Mouse (Mus musculus): Measurements from ENCODE around the gene Sdhb. TPM values are rescaled to one million over a fixed set of nuclear protein-coding genes. Genes with fewer than 3 reads are reported as not detected.

Gene Sdhb
- polyA plus RNA-seq, 1 experiment = 703 TPM

GRCm38 (mm10) chr4:140948481-140948880 is 12.5 kb upstream of the Sdhb start:
- DNase-seq = peak; percentile 90
- no peaks in the 10 kb centered on the region for H3K27me3 ChIP-seq (replicated peaks; ENCODE audit: control insufficient read depth, insufficient read depth, low read length)
- 56% methylated on average over 6 of the region's 6 CpGs for WGBS
- H3K27ac ChIP-seq (ENCODE audit: insufficient read depth, low read depth, low read length) = no peak overlapping the region; the same call in 1 of the 2 replicates
- H3K4me3 ChIP-seq (ENCODE audit: insufficient read depth, low read depth, low read length) = no peak overlapping the region
- TF ChIP-seq CTCF (conservative IDR thresholded peaks at IDR 0.05; ENCODE audit: insufficient read depth, insufficient read length, low read depth, low read length) (no peak), POLR2A (IDR thresholded peaks at IDR 0.05; ENCODE audit: low read depth, low read length) (no peak)
- no peaks in the 10 kb centered on the region for H3K36me3 ChIP-seq (ENCODE audit: control insufficient read depth, insufficient read depth, low read length)
- no peaks in the 10 kb centered on the region; the same call in 1 of the 2 replicates for H3K4me1 ChIP-seq (ENCODE audit: control insufficient read depth, insufficient read depth, low read length)

GRCm38 (mm10) chr4:140949052-140949451 is 12.0 kb upstream of the Sdhb start:
- no peak overlapping the region for H3K27ac ChIP-seq (ENCODE audit: insufficient read depth, low read depth, low read length)
- 88% methylated on average over 8 of the region's 8 CpGs for WGBS
- no peak for TF ChIP-seq POLR2A (IDR thresholded peaks at IDR 0.05; ENCODE audit: low read depth, low read length)
- no peak for TF ChIP-seq CTCF (conservative IDR thresholded peaks at IDR 0.05; ENCODE audit: insufficient read depth, insufficient read length, low read depth, low read length)

GRCm38 (mm10) chr4:140949616-140950015 is 11.4 kb upstream of the Sdhb start:
- WGBS = 92% methylated on average over 16 of the region's 16 CpGs

More at GRCm38 (mm10) chr4:140949052-140949451, 12.0 kb upstream of the Sdhb start:
- H3K36me3 ChIP-seq (ENCODE audit: control insufficient read depth, insufficient read depth, low read length) = no peaks in the 10 kb centered on the region
- H3K4me1 ChIP-seq (ENCODE audit: control insufficient read depth, insufficient read depth, low read length) = no peaks in the 10 kb centered on the region; the same call in 1 of the 2 replicates
- H3K4me3 ChIP-seq (ENCODE audit: insufficient read depth, low read depth, low read length) = no peak overlapping the region
- no peak for DNase-seq
- H3K27me3 ChIP-seq (replicated peaks; ENCODE audit: control insufficient read depth, insufficient read depth, low read length) = no peaks in the 10 kb centered on the region

GRCm38 (mm10) chr4:140950574-140950973 is 10.4 kb upstream of the Sdhb start:
- TF ChIP-seq POLR2A (IDR thresholded peaks at IDR 0.05; ENCODE audit: low read depth, low read length) = no peak
- no peak for TF ChIP-seq CTCF (conservative IDR thresholded peaks at IDR 0.05; ENCODE audit: insufficient read depth, insufficient read length, low read depth, low read length)
- Histone ChIP-seq H3K36me3 (ENCODE audit: control insufficient read depth, insufficient read depth, low read length) (no peaks in the 10 kb centered on the region), H3K4me1 (ENCODE audit: control insufficient read depth, insufficient read depth, low read length) (no peaks in the 10 kb centered on the region; the same call in 1 of the 2 replicates), H3K27ac (ENCODE audit: insufficient read depth, low read depth, low read length) (no peak overlapping the region), H3K4me3 (ENCODE audit: insufficient read depth, low read depth, low read length) (no peak overlapping the region), H3K27me3 (replicated peaks; ENCODE audit: control insufficient read depth, insufficient read depth, low read length) (no peaks in the 10 kb centered on the region)
- no peak for DNase-seq
- whole genome bisulfite sequencing = 70% methylated on average over 3 of the region's 3 CpGs

More at GRCm38 (mm10) chr4:140949616-140950015, 11.4 kb upstream of the Sdhb start:
- no peak overlapping the region for H3K27ac ChIP-seq (ENCODE audit: insufficient read depth, low read depth, low read length)
- TF ChIP-seq POLR2A (IDR thresholded peaks at IDR 0.05; ENCODE audit: low read depth, low read length) = no peak
- H3K27me3 ChIP-seq (replicated peaks; ENCODE audit: control insufficient read depth, insufficient read depth, low read length) = no peaks in the 10 kb centered on the region
- H3K4me3 ChIP-seq (ENCODE audit: insufficient read depth, low read depth, low read length) = no peak overlapping the region
- no peak for DNase-seq
- no peaks in the 10 kb centered on the region for H3K36me3 ChIP-seq (ENCODE audit: control insufficient read depth, insufficient read depth, low read length)
- no peaks in the 10 kb centered on the region; the same call in 1 of the 2 replicates for H3K4me1 ChIP-seq (ENCODE audit: control insufficient read depth, insufficient read depth, low read length)

- DNase-seq = no peak
- Histone ChIP-seq H3K4me1 (ENCODE audit: control insufficient read depth, insufficient read depth, low read length) (no peaks in the 10 kb centered on the region; the same call in 1 of the 2 replicates), H3K27me3 (replicated peaks; ENCODE audit: control insufficient read depth, insufficient read depth, low read length) (no peaks in the 10 kb centered on the region), H3K27ac (ENCODE audit: insufficient read depth, low read depth, low read length) (no peak overlapping the region), H3K36me3 (ENCODE audit: control insufficient read depth, insufficient read depth, low read length) (no peaks in the 10 kb centered on the region), H3K4me3 (ENCODE audit: insufficient read depth, low read depth, low read length) (no peak overlapping the region)
- TF ChIP-seq CTCF (conservative IDR thresholded peaks at IDR 0.05; ENCODE audit: insufficient read depth, insufficient read length, low read depth, low read length) = no peak
- TF ChIP-seq POLR2A (IDR thresholded peaks at IDR 0.05; ENCODE audit: low read depth, low read length) = no peak
- 69% methylated on average over 18 of the region's 18 CpGs for WGBS
Measured at GRCm38 (mm10) chr4:140951861-140952641, 9.0 kb upstream of the Sdhb start.

DNA sequence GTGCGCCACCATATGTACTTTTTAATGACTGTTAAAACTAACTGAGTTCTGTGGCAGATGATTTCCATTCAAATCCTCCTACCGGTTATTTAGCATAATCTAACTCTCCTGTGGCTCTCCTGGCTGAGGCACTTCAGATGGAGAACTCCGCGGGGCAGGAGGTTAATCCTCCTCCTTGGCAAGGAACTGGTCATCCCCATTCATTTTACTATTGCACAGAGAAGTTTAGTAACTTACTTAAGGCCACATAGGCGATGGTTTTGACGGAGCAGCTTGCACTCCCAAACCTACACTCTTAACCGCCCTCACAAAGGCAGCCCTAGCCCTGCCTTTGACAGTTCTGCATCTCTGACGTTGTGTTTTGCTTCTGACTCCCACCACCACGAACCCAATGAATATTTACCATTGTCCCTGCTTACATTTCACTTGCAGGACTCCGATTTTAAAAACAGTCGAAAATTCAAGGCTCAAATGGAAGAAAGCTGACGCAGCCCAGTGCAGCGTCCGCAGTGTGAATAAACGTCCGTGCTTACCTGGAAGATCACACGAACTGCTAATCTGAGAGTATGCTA is 3.8 kb upstream of the Sdhb start:
- H3K4me1 ChIP-seq (ENCODE audit: control insufficient read depth, insufficient read depth, low read length) = peaks cover 4% of the 10 kb centered on the region; the same call in 1 of the 2 replicates
- H3K27ac ChIP-seq (ENCODE audit: insufficient read depth, low read depth, low read length) = no peak overlapping the region
- H3K36me3 ChIP-seq (ENCODE audit: control insufficient read depth, insufficient read depth, low read length) = no peaks in the 10 kb centered on the region
- DNase-seq = no peak
- H3K27me3 ChIP-seq (replicated peaks; ENCODE audit: control insufficient read depth, insufficient read depth, low read length) = no peaks in the 10 kb centered on the region
- no peak for TF ChIP-seq POLR2A (IDR thresholded peaks at IDR 0.05; ENCODE audit: low read depth, low read length)
- no peak for TF ChIP-seq CTCF (conservative IDR thresholded peaks at IDR 0.05; ENCODE audit: insufficient read depth, insufficient read length, low read depth, low read length)
- WGBS = 22% methylated on average over 17 of the region's 17 CpGs
- H3K4me3 ChIP-seq (ENCODE audit: insufficient read depth, low read depth, low read length) = peak overlapping the region; percentile 24; the same call in 1 of the 2 replicates

DNA sequence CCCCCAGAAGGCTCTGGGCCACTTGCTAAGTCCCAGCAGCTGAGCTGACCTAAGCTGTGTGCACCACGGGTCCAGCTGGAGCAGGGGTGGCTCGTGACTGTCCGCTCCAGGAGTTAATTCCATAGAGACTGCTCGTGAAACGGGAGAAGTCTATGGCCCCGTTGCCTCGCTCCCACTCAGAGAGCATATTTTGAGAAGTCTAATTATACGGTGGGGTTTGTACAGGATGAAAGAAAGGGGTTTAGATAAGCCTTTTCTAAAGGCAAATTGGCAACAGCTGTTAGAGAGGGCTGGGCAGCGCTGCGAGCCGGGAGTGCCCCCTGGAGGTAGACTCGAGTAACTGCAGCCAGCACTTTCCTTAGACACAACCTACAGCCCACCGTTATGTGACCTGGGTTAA is 3.3 kb upstream of the Sdhb start:
- Histone ChIP-seq H3K27ac (ENCODE audit: insufficient read depth, low read depth, low read length) (no peak overlapping the region), H3K27me3 (replicated peaks; ENCODE audit: control insufficient read depth, insufficient read depth, low read length) (no peaks in the 10 kb centered on the region), H3K36me3 (ENCODE audit: control insufficient read depth, insufficient read depth, low read length) (no peaks in the 10 kb centered on the region), H3K4me1 (ENCODE audit: control insufficient read depth, insufficient read depth, low read length) (peaks cover 7% of the 10 kb centered on the region; the same call in 1 of the 2 replicates), H3K4me3 (ENCODE audit: insufficient read depth, low read depth, low read length) (peak overlapping the region; percentile 24)
- WGBS = 2% methylated on average over 13 of the region's 13 CpGs
- no peak for TF ChIP-seq POLR2A (IDR thresholded peaks at IDR 0.05; ENCODE audit: low read depth, low read length)
- peak; percentile 96 for TF ChIP-seq CTCF (conservative IDR thresholded peaks at IDR 0.05; ENCODE audit: insufficient read depth, insufficient read length, low read depth, low read length)
- peak; percentile 76 for DNase-seq
